Mouse (Mus musculus) cerebellum, postnatal 14 days (tissue): ENCODE results near the gene Ipo9.

Source experiments
- DNase-seq, 2 experiments: peaks; one replicate each; pipeline ENCODE4 v3.0.0; 2021; ENCODE audit warnings: mixed read lengths in 2 of 2

The Ipo9 gene

GRCm38 (mm10) chr1:135427390-135427789 is 2.9 kb downstream of the Ipo9 start:
- no peak for DNase-seq

- no peak for DNase-seq
Observed at GRCm38 (mm10) chr1:135426645-135427044, 3.7 kb downstream of the Ipo9 start.

GRCm38 (mm10) chr1:135422772-135423171 is 7.5 kb downstream of the Ipo9 start:
- DNase-seq, result no peak

- no peak for DNase-seq
Observed at GRCm38 (mm10) chr1:135413996-135414395, 16.3 kb downstream of the Ipo9 start.

GRCm38 (mm10) chr1:135412130-135412529 is 18.2 kb downstream of the Ipo9 start:
- DNase-seq, result no peak

- no peak for DNase-seq
Observed at GRCm38 (mm10) chr1:135410967-135411366, 19.3 kb downstream of the Ipo9 start.

GRCm38 (mm10) chr1:135408973-135409372 is 21.3 kb downstream of the Ipo9 start:
- no peak for DNase-seq

GRCm38 (mm10) chr1:135405356-135405755 is 24.9 kb downstream of the Ipo9 start:
- DNase-seq, result no peak

- no peak for DNase-seq
Observed at GRCm38 (mm10) chr1:135401452-135402110, 28.7 kb downstream of the Ipo9 start.

- no peak for DNase-seq
Observed at GRCm38 (mm10) chr1:135399466-135399865, 30.8 kb downstream of the Ipo9 start.

GRCm38 (mm10) chr1:135385161-135385560 is 45.1 kb downstream of the Ipo9 start:
- no peak for DNase-seq

GRCm38 (mm10) chr1:135384171-135384570 is 46.1 kb downstream of the Ipo9 start:
- DNase-seq, result no peak

- peak; percentile 30 to 57 for DNase-seq
Observed at GRCm38 (mm10) chr1:135381560-135381959, 48.7 kb downstream of the Ipo9 start.

GRCm38 (mm10) chr1:135380071-135380991 is 50.0 kb downstream of the Ipo9 start:
- peak; percentile 40 to 55 for DNase-seq

- no peak for DNase-seq
Observed at GRCm38 (mm10) chr1:135379048-135379447, 51.3 kb downstream of the Ipo9 start.

- DNase-seq, result peak in 1 of 2 experiments; percentile 19
Observed at GRCm38 (mm10) chr1:135378576-135378975, 51.7 kb downstream of the Ipo9 start.

- DNase-seq, result peak; percentile 80 to 81
Observed at GRCm38 (mm10) chr1:135374868-135375581, 55.3 kb downstream of the Ipo9 start, which contains the start of gene Shisa4. Shisa4 (minus strand) TSS chr1:135375237.

GRCm38 (mm10) chr1:135374175-135374867 is 56.0 kb downstream of the Ipo9 start:
- peak; percentile 62 to 70 for DNase-seq

GRCm38 (mm10) chr1:135373171-135373677 is 57.1 kb downstream of the Ipo9 start:
- DNase-seq, result peak in 1 of 2 experiments; percentile 21

- DNase-seq, result peak in 1 of 2 experiments; percentile 43
Observed at GRCm38 (mm10) chr1:135369415-135369814, 60.9 kb downstream of the Ipo9 start.

GRCm38 (mm10) chr1:135368982-135369381 is 61.3 kb downstream of the Ipo9 start:
- peak; percentile 66 to 76 for DNase-seq

GRCm38 (mm10) chr1:135368245-135368644 is 62.1 kb downstream of the Ipo9 start:
- DNase-seq, result peak; percentile 92 to 95
